Mouse (Mus musculus) spleen, adult 2 months (tissue): Measurements from ENCODE around the gene Taok3. TPM values are rescaled to one million over a fixed set of nuclear protein-coding genes. Genes with fewer than 3 reads are reported as not detected.

Experiments
- DNase-seq, 2 experiments: peaks; one replicate each; pipeline versions ENCODE4 v3.0.0 to v3.0.0-alpha.2; 2012 to 2021; ENCODE audit warnings: low spot score in 2 of 2, low read depth in 1 of 2
- H3K27ac ChIP-seq: fragments of 200-500 bp; 2 replicates; pipeline ENCODE4 v1.5.1; 2012; ENCODE audit warnings: low read length, inconsistent platforms; ENCODE audit not compliant: insufficient read depth
- H3K27me3 ChIP-seq: fragments of 200-500 bp; 2 replicates; pipeline ENCODE4 v1.6.1; 2012; ENCODE audit warnings: mild to moderate bottlenecking, moderate library complexity, low read length, inconsistent platforms; ENCODE audit not compliant: control insufficient read depth, insufficient read depth
- H3K36me3 ChIP-seq: fragments of 200-500 bp; 2 replicates; pipeline ENCODE4 v1.6.1; 2012; ENCODE audit warnings: mild to moderate bottlenecking, low read length, inconsistent platforms; ENCODE audit not compliant: control insufficient read depth, insufficient read depth
- H3K4me1 ChIP-seq: fragments of 200-500 bp; 2 replicates; pipeline ENCODE4 v1.6.1; 2011; ENCODE audit warnings: inconsistent platforms; ENCODE audit not compliant: control insufficient read depth, insufficient read depth, insufficient read length
- H3K4me3 ChIP-seq: fragments of 200-500 bp; 2 replicates; pipeline ENCODE4 v1.5.1; 2011; ENCODE audit warnings: mild to moderate bottlenecking, inconsistent platforms; ENCODE audit not compliant: insufficient read depth, insufficient read length; ENCODE audit errors: extremely low read depth
- CTCF ChIP-seq: fragments of 200-500 bp; IDR thresholded peaks from 2 replicates; pipeline ENCODE4 v1.5.1; 2011; ENCODE audit warnings: mild to moderate bottlenecking, inconsistent platforms; ENCODE audit not compliant: insufficient read depth, insufficient read length, insufficient replicate concordance; ENCODE audit errors: extremely low read depth
- POLR2A ChIP-seq: fragments of 200-500 bp; IDR thresholded peaks from 2 replicates; pipeline ENCODE4 v1.6.1; 2011; ENCODE audit warnings: low read depth, low read length, inconsistent platforms
- WGBS: fragments of 180-500 bp; shearing (Covaris S2); methylation state at CpG from one replicate; pipeline ENCODE4 v1.1.7; 2018; 5-methylcytosine and 5-hydroxymethylcytosine counted together
- polyA plus RNA-seq: library from polyadenylated mRNA; depleted of rRNA; stranded (reverse); fragments of >200 nt; gene quantifications from 2 replicates; pipeline ENCODE4 v1.2.3, GENCODE M21; 2012

Taok3 gene
- polyA plus RNA-seq, 1 experiment, result 18.4 TPM

DNA sequence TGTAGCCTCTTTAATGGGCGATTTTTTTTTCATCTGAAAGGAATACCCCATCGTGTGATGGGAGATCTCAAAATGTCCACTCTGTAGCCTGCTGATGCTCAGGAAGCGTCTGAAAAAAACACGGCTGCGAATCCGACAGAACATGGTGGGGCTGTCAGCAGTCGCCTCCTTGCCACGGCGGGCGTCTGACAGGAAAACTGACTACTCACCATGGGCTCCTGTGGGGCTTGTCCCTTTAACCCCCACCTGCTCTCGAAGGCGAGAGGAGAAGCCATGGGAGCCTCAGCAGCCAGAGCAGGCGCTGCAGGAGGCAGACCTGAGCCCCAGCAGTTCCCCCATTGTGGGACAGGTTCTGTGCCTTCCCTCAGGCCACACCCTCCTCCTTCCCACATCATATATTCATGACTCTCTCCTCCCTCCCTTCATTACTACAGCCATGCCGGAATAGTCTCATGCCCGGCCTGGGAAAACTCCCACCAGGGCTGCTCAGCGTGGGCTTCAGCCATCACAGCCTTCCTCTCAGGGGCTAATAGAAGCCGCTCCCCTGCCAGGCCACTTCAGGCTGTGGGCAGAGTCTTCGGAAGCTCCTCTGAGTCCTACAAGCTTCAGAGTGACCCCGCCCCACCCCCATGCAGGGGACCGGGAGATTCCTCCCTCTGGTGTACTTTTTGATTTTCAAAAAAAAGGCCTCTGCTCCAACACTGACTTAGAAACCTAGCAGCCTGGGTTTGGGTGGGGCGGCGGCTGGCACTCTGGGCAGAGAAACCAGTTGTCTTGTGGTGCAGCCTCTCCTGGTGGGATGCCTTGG is 122.9 kb downstream of the Taok3 start:
- no peak for DNase-seq
- peaks cover 17% of the 10 kb centered on the region for H3K36me3 ChIP-seq
- H3K27me3 ChIP-seq, result no peaks in the 10 kb centered on the region
- no peaks in the 10 kb centered on the region for H3K4me1 ChIP-seq
- no peak for TF ChIP-seq POLR2A
- no peak overlapping the region for H3K4me3 ChIP-seq
- no peak overlapping the region for H3K27ac ChIP-seq
- WGBS, result 94% methylated on average over 22 of the region's 22 CpGs

DNA sequence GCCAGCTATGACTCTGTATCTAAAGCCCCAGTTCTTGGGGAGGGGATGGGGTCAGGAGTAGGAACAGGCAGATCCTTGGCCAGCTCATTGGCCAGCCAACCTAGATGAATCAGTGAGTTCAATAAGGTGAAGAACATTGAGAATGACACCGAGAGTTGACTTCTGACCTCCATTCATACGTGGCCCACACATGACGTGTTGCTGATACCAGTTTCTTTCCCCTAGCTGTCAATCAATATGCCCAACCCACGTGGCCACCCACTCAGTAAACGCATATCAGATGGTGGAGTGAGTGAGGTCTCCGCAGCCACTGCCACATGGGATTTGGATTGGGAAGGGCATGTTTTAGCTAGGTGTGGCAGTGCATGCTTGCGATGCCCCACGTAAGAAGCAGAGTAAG is 125.2 kb downstream of the Taok3 start:
- no peak overlapping the region for H3K27ac ChIP-seq
- 91% methylated on average over 8 of the region's 8 CpGs for WGBS
- H3K4me1 ChIP-seq, result no peaks in the 10 kb centered on the region
- H3K36me3 ChIP-seq, result peaks cover 18% of the 10 kb centered on the region
- no peak for DNase-seq
- H3K4me3 ChIP-seq, result no peak overlapping the region
- no peaks in the 10 kb centered on the region for H3K27me3 ChIP-seq
- TF ChIP-seq CTCF (no peak), POLR2A (no peak)

DNA sequence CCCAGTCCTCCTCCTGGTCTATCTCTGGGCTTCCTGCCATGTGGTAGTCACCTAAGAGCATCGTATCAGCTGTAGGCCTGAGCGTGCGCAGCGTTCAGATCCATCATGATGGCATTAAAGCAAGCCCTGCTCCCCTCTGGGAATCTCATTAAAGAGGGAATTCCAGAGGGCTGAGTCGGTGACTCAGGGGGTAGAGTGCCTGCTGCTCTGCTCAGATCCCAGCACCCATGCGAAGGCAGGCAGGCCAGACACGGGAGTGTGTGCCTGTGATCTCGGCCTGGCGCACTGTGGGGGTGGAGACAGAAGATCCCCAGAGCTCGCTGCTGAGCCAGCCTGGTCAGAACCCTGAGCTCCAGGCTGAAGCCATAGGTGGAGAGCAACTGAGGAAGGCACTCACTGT is 128.4 kb downstream of the Taok3 start:
- Histone ChIP-seq H3K4me1 (no peaks in the 10 kb centered on the region), H3K27me3 (no peaks in the 10 kb centered on the region), H3K4me3 (no peak overlapping the region), H3K27ac (no peak overlapping the region), H3K36me3 (peaks cover 20% of the 10 kb centered on the region)
- DNase-seq, result no peak
- TF ChIP-seq CTCF (no peak), POLR2A (no peak)
- WGBS, result 83% methylated on average over 10 of the region's 10 CpGs

DNA sequence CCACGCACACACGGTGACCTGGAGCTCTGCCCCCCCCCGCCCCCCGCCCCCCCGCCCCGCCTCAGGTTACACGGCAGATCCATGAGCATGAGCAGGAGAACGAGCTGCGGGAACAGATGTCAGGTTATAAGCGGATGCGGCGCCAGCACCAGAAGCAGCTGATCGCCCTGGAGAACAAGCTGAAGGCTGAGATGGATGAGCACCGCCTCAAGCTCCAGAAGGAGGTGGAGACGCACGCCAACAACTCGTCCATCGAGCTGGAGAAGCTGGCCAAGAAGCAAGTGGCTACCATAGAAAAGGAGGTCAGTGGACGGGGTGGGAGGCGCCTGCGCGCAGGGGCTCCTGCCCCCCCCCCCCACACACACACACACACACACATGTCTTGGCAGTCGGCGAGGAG is 130.9 kb downstream of the Taok3 start:
- Histone ChIP-seq H3K27me3 (no peaks in the 10 kb centered on the region), H3K4me3 (no peak overlapping the region), H3K27ac (no peak overlapping the region), H3K36me3 (peaks cover 33% of the 10 kb centered on the region), H3K4me1 (no peaks in the 10 kb centered on the region)
- WGBS, result 96% methylated on average over 24 of the region's 24 CpGs
- no peak for DNase-seq
- TF ChIP-seq CTCF, result no peak
- TF ChIP-seq POLR2A, result no peak

DNA sequence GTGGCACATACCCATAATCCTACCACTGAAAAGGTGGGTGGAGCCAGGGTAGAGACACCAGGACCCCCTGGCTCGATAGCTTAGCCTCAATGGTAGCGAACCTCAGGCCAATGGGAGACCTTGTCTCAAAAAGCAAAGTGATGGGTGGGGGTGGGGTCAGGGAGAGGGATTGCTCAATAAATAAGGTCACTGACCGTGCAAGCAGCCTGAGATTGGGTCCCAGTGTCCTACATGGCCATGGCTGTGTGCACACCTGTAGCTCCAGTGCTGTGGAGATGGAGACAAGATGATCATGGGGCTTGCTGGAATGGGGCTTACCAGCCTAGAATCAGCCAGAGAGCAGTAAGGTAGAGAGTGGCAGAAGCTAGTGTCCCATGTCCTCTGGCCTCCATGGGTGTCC is 131.8 kb downstream of the Taok3 start:
- no peak overlapping the region for H3K27ac ChIP-seq
- peaks cover 42% of the 10 kb centered on the region for H3K36me3 ChIP-seq
- DNase-seq, result no peak
- H3K27me3 ChIP-seq, result no peaks in the 10 kb centered on the region
- TF ChIP-seq POLR2A, result no peak
- no peak for TF ChIP-seq CTCF
- WGBS, result 99% methylated on average over 3 of the region's 3 CpGs
- H3K4me1 ChIP-seq, result no peaks in the 10 kb centered on the region
- H3K4me3 ChIP-seq, result no peak overlapping the region

DNA sequence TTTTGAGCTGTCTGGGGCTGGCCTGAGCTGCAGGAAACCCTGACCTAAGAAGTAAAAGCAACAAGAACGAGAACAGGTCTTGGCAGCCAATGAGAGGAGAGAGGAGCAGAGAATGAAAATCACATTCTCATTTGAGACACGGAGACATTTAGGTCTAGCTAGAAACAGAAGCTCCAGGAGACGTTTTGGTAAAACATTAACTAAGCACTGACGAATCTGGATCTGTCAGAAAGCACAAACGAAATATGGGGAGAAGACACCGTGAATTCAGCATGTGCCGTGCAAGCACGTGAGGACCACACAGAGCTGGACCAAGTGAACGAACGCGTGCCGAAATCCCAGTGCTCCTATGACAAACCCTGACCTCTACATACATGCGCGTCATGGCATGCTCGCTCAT is 138.3 kb downstream of the Taok3 start:
- no peak for DNase-seq
- TF ChIP-seq CTCF, result no peak
- WGBS, result 96% methylated on average over 15 of the region's 15 CpGs
- no peak overlapping the region for H3K27ac ChIP-seq
- H3K27me3 ChIP-seq, result no peaks in the 10 kb centered on the region
- H3K4me3 ChIP-seq, result no peak overlapping the region
- H3K4me1 ChIP-seq, result no peaks in the 10 kb centered on the region
- H3K36me3 ChIP-seq, result peaks cover 62% of the 10 kb centered on the region

DNA sequence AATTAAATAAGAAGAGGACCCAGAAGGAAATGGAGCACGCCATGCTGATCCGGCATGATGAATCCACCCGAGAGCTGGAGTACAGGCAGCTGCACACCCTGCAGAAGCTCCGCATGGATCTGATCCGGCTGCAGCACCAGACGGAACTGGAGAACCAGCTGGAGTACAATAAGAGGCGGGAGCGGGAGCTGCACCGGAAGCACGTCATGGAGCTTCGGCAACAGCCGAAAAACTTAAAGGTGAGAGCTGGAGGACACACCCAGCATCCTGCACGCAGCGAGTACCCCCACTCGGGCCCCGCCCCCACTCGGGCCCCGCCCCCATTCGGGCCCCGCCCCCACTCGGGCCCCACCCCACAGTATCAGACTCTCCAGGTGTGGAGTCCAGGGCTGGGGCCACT is 143.6 kb downstream of the Taok3 start:
- no peak for DNase-seq
- TF ChIP-seq POLR2A (no peak), CTCF (no peak)
- H3K27ac ChIP-seq, result no peak overlapping the region
- H3K4me3 ChIP-seq, result no peak overlapping the region
- WGBS, result 95% methylated on average over 21 of the region's 21 CpGs
- H3K4me1 ChIP-seq, result no peaks in the 10 kb centered on the region
- peaks cover 56% of the 10 kb centered on the region for H3K36me3 ChIP-seq
- H3K27me3 ChIP-seq, result no peaks in the 10 kb centered on the region
